Mouse (Mus musculus) liver, adult (tissue): ENCODE data around the gene Rptor.

ENCODE experiments used
- GATA4 ChIP-seq: IDR thresholded peaks from 2 replicates; pipeline ENCODE4 v1.6.1; 2014; ENCODE audit warnings: mild to moderate bottlenecking, low read length; ENCODE audit not compliant: insufficient replicate concordance

Rptor gene

DNA sequence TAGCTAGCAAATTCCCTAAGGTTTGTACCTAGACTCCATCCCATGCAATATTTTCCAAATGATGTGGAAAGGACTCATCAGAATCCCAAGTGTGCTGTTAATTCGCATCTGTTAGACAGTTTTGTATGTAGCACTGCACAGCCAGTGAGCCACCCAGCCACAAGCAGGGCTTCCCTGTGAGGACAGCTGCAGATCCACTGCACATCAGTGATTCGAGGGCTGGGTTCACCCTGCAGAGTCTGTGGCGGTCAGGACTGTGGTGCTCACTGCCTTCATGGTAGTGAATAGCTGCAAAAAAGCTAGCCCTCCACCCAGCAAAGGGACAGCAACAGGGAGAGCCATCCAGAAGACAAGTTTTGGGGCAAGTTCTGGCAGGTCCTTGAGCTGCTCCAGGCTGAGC lies 201.7 kb downstream of the Rptor start:
- TF ChIP-seq GATA4, result no peak

DNA sequence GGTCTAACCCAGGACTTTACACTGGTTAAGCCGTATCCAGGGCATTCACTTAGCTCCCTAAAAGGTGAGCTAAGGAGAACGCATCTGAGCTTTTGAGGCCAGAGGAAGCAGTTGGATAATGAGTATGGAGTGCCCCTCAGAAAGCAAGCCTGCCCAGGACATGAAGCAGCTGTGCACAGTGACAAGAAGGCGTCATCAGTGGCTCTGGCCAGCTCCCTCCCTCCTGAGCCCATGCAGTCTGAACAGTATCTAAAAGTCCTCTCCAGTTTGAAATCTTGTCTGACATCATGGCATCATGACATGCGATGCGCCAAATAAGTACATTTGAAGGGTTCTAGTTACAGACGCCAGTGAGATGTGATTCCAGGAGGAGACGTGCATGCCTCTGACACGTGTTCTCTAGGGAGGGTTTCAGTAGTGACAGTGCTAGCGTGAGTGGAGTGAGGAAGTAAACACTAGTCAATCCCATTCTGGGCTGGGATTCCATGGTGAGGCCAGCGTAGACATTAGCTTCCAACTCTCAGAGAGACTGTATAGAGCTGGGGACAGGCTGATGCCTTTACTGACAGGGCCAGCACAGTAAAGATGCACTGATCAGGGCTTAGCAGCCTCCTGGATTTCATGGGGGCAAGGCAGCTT lies 202.5 kb downstream of the Rptor start:
- no peak for TF ChIP-seq GATA4

DNA sequence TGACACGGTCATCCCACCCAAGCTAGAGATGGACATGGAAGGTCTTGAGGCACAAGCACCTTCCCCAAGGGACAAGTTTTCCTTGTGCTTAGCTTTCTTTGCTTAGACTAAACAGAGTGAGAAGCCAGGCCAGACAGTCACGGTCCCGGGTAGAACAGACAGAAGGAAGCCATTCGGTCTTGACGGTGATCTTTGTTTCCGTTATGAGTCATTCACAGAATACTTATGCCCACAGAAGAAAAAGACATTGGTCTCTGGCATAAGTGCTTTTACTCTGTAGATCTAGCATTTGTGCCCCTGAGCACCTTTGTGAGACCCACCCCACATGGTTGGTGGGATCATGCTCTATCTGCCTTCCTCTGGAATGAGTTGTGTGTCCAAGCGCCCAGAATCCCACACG lies 203.8 kb downstream of the Rptor start:
- TF ChIP-seq GATA4, result no peak

DNA sequence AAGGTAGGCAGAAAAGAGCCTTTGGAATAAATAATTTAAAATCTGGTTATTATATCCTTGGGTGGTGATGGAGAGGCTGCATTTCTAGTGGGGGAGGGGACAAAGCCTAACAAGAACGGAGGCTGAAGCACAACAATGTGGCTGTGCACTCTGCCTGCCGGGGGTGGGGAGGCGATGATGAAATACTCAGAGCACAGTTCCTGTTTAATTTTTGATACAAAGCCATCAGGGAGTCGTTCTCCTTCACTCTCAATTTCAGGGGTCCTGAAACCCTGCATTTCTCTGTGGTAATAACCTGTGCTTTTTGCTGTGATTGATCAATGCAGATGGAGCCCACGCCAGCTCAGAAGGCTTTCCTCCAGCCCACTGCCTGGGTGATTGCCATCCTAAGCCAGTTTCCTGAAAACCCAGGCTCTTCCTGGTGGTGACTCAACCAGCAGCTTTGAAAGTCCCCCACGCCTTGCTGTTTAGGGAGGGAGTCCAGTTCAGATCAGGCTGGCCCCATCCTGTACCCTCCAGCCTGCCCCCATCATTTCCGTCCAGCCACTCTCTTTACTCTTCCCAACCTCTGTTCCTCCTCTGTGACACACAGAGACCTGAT lies 204.8 kb downstream of the Rptor start:
- TF ChIP-seq GATA4, result no peak

DNA sequence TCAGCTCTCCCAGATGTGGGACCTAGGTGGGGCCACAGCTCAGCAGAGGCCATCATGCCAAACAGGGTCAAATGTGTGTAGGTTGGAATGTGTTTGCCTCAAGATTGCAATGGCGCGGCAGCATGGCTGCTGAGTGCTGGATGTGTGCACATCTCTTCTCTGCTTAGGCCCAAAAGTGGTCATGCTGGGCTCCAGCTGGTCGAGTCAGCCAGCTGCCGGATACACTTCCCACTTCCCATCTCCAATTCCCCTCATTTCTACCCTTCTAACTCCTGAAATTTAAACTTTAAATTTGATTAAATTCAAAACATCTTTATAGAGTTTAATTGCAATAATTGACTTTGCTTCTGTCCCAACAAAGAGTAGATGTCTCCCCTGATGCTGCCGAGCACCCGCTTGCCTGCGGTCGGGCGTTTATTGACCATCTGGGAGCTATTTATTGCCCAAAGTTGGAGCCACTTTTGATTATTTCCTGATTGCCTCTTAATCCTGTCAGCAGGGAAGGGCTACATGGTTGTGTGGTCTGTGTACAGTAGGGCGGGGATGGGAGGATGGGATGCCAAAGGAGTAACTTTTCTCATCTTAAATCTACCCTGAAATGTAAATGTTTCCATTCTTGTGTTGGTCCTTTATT lies 206.1 kb downstream of the Rptor start:
- no peak for TF ChIP-seq GATA4

DNA sequence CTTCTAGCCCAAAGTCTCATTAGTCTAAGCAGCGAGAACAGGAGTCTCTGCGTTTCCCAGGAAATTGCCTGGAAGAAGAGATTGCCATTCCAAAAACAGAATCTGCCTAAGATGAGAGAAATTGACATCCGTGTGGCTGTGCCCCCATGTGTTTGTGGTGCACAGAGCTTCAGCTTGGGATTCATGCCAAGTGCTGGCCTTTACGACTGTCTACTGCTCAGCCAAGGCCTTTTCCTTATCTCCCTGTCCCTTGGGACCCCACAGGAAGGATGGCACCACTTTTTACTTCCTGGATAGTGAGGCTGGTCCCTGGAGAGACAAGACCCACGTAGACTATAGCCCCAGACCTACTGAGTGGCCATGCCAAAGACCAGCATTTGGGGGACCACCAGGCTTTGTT lies 206.6 kb downstream of the Rptor start:
- TF ChIP-seq GATA4, result no peak

DNA sequence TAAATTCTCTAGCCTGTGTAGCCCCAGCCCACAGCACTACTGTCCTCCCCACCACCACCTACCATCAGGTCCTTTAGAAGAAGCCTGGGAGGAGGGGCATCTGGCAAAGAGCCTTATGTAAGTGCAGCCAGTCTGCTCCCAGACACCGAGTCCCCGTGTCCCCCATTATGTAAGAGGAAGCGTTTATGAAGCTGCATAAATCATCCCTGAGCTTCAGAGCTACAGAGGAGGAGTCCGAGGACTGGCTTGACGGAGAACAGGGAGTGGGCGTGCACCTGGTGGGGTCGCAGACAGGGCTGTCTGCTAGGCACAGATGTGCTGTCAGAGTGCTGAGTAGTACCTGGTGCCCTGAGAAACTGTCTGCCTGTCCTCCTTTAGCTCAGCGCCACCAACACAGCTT lies 208.3 kb downstream of the Rptor start:
- no peak for TF ChIP-seq GATA4

DNA sequence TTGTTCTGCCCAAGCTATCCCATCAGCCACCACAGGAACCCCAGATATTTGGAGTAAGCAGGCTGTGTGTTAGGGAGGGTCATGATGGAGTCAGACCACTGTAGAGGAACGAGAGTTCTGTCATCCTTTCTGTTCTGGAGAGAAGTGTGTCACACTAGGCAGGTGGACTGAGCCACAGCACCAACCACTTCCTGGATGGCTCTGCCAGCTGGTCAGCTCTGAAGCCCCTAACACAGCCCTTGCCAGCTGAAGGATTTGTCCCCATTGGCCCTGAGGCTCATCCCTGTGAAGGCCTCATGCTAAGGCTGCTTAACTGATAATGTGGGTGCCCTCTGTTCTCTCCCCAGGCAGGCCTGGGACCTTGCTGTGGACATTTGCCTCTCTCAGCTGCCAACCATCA lies 208.9 kb downstream of the Rptor start:
- TF ChIP-seq GATA4, result no peak

DNA sequence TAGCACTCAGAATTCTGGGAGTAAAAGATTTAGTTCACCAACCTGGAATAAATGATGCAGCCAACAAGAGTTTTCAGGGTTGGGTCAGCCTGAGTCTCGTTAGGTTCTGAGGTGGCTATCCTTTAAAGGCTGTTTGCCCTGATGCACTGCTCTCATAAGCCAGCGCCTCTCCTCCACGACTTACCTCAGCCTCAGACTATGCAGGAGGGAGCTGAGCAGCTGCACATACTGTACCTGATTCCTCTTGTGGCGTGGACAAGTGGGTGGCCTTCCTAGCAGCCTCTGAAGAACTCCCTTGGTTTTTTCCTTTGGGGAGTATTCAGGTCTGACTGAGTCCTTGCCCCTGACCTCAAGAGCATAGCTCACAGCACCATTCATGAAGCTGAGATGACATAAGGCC lies 209.4 kb downstream of the Rptor start:
- no peak for TF ChIP-seq GATA4

DNA sequence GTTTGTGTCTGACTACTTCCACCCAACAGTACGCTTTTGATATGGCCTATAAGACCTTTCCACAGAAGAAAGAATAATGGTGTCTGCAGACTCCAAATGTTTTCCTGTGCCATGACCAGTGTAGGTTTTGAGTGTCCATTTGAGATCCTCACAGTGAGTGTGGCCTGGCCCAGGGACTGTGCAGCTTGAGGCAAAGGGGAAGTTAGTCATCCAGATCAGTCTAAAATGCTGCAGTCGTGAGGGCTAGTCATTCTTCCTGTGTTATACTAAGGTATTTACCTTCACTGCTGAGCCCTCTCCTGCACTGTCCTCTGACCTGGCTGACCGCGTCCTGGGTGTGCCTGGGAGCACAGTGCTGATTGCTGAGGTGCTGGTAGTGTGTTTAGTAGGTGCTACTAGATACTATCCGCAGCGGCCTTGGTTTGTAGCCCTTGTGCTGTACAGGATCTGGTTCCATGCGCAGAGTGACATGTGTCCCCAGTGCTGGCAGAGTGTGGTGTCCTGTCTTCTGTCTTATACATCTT lies 211.4 kb downstream of the Rptor start:
- TF ChIP-seq GATA4, result no peak

DNA sequence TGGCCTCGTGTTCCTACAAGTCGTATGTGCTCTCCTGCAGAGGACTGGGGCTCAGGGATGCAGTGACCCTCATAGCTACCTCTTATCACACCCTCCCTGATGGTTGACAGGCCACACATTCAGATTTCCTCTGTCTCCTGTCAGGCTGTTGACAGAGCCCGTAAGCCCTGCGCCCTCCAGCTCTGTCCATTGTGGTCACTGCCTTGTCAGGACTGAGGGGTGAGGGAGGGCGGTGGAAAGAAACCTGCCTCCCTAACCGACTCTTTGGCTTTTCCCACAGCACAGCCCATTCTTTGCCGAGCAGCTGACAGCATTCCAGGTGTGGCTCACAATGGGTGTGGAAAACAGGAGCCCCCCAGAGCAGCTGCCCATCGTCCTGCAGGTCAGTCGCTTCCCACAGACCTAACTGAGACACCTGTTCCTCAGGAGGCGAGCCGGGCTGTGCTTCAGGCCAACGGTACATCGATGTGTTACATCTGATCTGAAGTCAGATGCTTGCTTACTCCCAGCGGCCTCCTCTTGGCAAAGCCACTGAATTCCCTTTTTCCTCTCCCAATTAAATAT lies 214.2 kb downstream of the Rptor start:
- TF ChIP-seq GATA4, result no peak

DNA sequence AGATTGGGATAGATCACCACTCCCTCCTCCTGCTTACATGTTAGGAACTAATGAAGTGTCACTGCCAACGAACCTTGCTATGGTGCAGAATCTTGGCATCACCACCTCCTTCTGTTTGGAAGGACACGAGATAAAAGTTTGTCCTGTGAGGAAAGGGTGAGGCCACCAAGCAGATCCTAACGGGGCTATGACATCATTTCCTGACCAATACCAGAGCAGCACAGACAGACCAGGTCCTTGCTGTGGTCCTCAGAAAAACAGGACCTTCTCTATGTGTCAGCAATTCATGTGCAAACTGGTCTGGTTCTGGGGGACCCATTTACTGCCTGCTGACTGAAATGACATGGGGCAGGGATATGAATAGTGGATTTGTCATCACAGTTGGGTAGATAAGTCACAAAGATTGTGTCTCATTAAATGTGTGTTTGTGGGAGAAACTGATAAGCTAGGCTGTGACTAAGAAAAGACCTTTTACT lies 214.7 kb downstream of the Rptor start:
- TF ChIP-seq GATA4, result no peak

DNA sequence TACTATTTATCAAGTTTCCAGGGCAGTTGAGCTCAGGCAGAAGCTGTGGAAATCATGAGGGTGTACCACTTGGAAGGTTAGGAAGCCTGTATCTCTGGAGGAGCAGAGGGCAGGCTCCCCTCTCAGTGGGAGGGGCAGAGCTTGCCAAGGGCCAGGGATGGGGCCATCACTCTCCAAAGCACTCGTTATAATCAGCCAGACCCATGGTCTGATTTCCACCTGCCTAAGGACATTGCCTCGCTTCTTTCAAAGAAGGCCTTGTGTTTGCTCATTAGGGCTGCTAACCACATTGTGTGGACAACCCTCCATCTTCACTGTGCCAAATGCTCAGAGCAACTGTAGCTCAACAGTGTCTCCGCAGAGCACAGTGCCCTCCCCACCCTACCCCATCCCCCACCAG lies 215.2 kb downstream of the Rptor start:
- TF ChIP-seq GATA4, result no peak

DNA sequence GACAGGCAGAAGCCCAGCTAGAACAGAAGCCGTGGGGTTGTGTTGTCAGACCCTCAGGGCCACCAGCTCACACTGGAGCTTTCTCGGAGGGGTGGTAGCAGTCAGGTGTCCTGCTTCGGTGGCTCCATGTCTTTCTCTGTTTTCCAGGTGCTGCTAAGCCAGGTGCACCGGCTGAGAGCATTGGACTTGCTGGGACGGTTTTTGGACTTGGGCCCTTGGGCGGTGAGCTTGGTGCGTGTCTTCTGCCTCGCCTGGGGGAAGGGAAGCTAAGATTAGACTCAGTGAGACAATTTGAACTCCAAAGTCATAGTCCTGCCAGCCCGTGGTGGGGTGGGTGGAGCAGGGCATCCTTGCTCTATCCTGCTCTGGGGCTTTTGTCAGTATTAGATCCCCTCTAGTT lies 218.8 kb downstream of the Rptor start:
- no peak for TF ChIP-seq GATA4

DNA sequence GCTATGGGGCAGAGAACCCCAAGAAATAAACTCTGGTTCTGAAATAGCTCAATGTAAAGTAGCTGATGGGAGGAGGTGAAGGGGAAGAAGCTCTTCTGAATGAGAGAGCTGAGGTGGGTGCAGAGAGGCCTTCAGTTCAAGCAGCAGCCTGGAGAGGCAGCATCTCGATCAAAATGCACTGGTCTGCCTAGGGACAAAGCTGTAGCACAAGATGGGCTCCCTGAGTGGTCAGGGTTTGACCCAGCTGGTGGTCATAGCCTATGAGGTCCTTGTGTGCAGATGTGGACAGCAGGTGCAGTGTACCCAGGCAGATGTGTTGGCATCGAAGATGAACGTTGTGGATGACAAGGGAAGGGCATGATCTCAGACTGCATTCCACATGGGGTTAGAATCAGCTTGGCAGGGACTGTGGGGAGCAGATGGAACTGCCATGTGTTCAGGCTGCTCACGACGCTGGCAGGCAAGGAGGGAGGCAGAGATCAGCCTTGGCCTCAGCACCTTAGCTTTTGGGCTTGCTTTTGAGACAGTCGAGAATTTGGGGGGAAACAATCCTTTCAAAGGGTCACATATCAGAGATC lies 221.5 kb downstream of the Rptor start:
- no peak for TF ChIP-seq GATA4

DNA sequence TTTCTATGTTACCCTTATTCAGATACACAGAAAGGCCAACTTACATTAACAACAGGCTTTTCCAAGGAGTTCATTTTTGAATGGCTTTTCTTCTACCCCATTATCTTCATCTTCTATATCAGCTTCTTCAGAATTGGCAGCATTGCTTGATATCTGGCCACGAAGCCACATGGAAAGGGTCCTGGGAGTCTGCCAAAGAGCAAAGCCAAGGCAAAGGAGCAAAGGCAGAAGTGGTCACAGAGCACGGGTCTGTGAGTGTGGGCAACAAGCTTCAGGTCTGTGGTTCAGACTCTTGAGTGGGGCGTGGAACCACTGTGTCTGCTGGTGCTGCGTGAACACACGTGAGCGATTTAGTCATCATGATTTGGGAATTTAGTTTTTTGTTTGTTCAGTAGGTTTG lies 223.1 kb downstream of the Rptor start:
- TF ChIP-seq GATA4, result no peak

DNA sequence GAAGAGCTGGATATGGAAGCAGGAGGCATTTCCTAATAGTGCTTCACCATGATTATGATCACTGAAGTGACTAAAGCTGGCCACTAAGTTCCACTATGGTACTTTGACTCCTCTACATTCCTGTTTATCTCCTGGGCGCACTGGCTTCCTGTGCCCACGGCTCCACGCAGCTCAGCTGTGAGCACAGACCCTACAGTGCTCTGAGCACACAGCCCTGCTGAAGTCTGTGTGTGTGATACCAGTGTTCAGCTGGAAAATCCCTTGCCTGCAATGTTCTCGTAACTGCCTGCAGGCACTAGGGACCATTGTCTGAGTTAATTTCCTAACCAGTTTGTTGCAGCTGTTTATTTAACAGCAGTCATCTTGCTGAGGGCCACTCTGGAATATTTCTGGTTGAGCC lies 223.5 kb downstream of the Rptor start:
- no peak for TF ChIP-seq GATA4
